Mouse (Mus musculus): ENCODE results near the gene Per1. TPM values are rescaled to one million over a fixed set of nuclear protein-coding genes. Genes with fewer than 3 reads are reported as not detected.
A peak's percentile ranks its signal among the peaks of the same experiment; 100 is the strongest.

Gene Per1
- polyA plus RNA-seq (2012): 1.4 and 1.5 TPM in 2 replicates

GRCm38 (mm10) chr11:69094697-69095429 lies at the start of gene Per1:
Per1 (plus strand) TSS chr11:69095217.
- H3K36me3 ChIP-seq (ENCODE audit: control insufficient read depth): peaks cover 31% of the 10 kb centered on the region
- peak within 1 kb of the TSS; percentile 65 for H3K4me3 ChIP-seq (replicated peaks)
- no peak for TF ChIP-seq GATA1 (IDR thresholded peaks at IDR 0.05; ENCODE audit: low read length)
- no peak for TF ChIP-seq TAL1 (IDR thresholded peaks at IDR 0.05; ENCODE audit: low read length)
- no peaks in the 10 kb centered on the region for H3K9me3 ChIP-seq (ENCODE audit: control insufficient read depth, low read length)
- peaks cover 92% of the 10 kb centered on the region for H3K4me1 ChIP-seq (ENCODE audit: control insufficient read depth)
- H3K27me3 ChIP-seq (ENCODE audit: control insufficient read depth): no peaks in the 10 kb centered on the region

GRCm38 (mm10) chr11:69045531-69046394 lies 49.3 kb upstream of the Per1 start, which contains the start of gene Aurkb:
Aurkb (plus strand) TSS chr11:69045647.
- no peaks in the 10 kb centered on the region for H3K27me3 ChIP-seq (ENCODE audit: control insufficient read depth)
- H3K36me3 ChIP-seq (ENCODE audit: control insufficient read depth): peaks cover 45% of the 10 kb centered on the region
- peaks cover 64% of the 10 kb centered on the region for H3K4me1 ChIP-seq (ENCODE audit: control insufficient read depth)
- H3K9me3 ChIP-seq (ENCODE audit: control insufficient read depth, low read length): no peaks in the 10 kb centered on the region
- H3K4me3 ChIP-seq (replicated peaks): peak within 1 kb of the TSS; percentile 74
- TF ChIP-seq GATA1 (IDR thresholded peaks at IDR 0.05; ENCODE audit: low read length) (no peak), TAL1 (IDR thresholded peaks at IDR 0.05; ENCODE audit: low read length) (no peak)

- Histone ChIP-seq H3K4me1 (ENCODE audit: control insufficient read depth) (peaks cover 61% of the 10 kb centered on the region), H3K4me3 (replicated peaks) (peak overlapping the region; percentile 74), H3K27me3 (ENCODE audit: control insufficient read depth) (no peaks in the 10 kb centered on the region), H3K9me3 (ENCODE audit: control insufficient read depth, low read length) (no peaks in the 10 kb centered on the region), H3K36me3 (ENCODE audit: control insufficient read depth) (peaks cover 51% of the 10 kb centered on the region)
- TF ChIP-seq TAL1 (IDR thresholded peaks at IDR 0.05; ENCODE audit: low read length) (no peak), GATA1 (IDR thresholded peaks at IDR 0.05; ENCODE audit: low read length) (no peak)
Observed at GRCm38 (mm10) chr11:69046395-69046774, 48.6 kb upstream of the Per1 start.

GRCm38 (mm10) chr11:69047592-69047991 lies 47.4 kb upstream of the Per1 start:
- peak overlapping the region; percentile 74 for H3K4me3 ChIP-seq (replicated peaks)
- peaks cover 63% of the 10 kb centered on the region for H3K36me3 ChIP-seq (ENCODE audit: control insufficient read depth)
- no peaks in the 10 kb centered on the region for H3K9me3 ChIP-seq (ENCODE audit: control insufficient read depth, low read length)
- no peak for TF ChIP-seq GATA1 (IDR thresholded peaks at IDR 0.05; ENCODE audit: low read length)
- TF ChIP-seq TAL1 (IDR thresholded peaks at IDR 0.05; ENCODE audit: low read length): no peak
- peaks cover 58% of the 10 kb centered on the region for H3K4me1 ChIP-seq (ENCODE audit: control insufficient read depth)
- H3K27me3 ChIP-seq (ENCODE audit: control insufficient read depth): no peaks in the 10 kb centered on the region

GRCm38 (mm10) chr11:69048151-69048550 lies 46.9 kb upstream of the Per1 start:
- TF ChIP-seq TAL1 (IDR thresholded peaks at IDR 0.05; ENCODE audit: low read length): no peak
- TF ChIP-seq GATA1 (IDR thresholded peaks at IDR 0.05; ENCODE audit: low read length): no peak
- peak overlapping the region; percentile 74 for H3K4me3 ChIP-seq (replicated peaks)
- H3K4me1 ChIP-seq (ENCODE audit: control insufficient read depth): peaks cover 61% of the 10 kb centered on the region
- H3K9me3 ChIP-seq (ENCODE audit: control insufficient read depth, low read length): no peaks in the 10 kb centered on the region
- no peaks in the 10 kb centered on the region for H3K27me3 ChIP-seq (ENCODE audit: control insufficient read depth)
- H3K36me3 ChIP-seq (ENCODE audit: control insufficient read depth): peaks cover 69% of the 10 kb centered on the region

GRCm38 (mm10) chr11:69050748-69051147 lies 44.3 kb upstream of the Per1 start:
- Histone ChIP-seq H3K4me3 (replicated peaks) (no peak overlapping the region), H3K4me1 (ENCODE audit: control insufficient read depth) (peaks cover 56% of the 10 kb centered on the region), H3K9me3 (ENCODE audit: control insufficient read depth, low read length) (no peaks in the 10 kb centered on the region), H3K36me3 (ENCODE audit: control insufficient read depth) (peaks cover 89% of the 10 kb centered on the region), H3K27me3 (ENCODE audit: control insufficient read depth) (no peaks in the 10 kb centered on the region)
- TF ChIP-seq GATA1 (IDR thresholded peaks at IDR 0.05; ENCODE audit: low read length): no peak
- no peak for TF ChIP-seq TAL1 (IDR thresholded peaks at IDR 0.05; ENCODE audit: low read length)

GRCm38 (mm10) chr11:69051771-69052170 lies 43.2 kb upstream of the Per1 start:
- no peaks in the 10 kb centered on the region for H3K27me3 ChIP-seq (ENCODE audit: control insufficient read depth)
- TF ChIP-seq TAL1 (IDR thresholded peaks at IDR 0.05; ENCODE audit: low read length) (no peak), GATA1 (IDR thresholded peaks at IDR 0.05; ENCODE audit: low read length) (no peak)
- no peaks in the 10 kb centered on the region for H3K9me3 ChIP-seq (ENCODE audit: control insufficient read depth, low read length)
- peaks cover 84% of the 10 kb centered on the region for H3K36me3 ChIP-seq (ENCODE audit: control insufficient read depth)
- peaks cover 52% of the 10 kb centered on the region for H3K4me1 ChIP-seq (ENCODE audit: control insufficient read depth)
- no peak overlapping the region for H3K4me3 ChIP-seq (replicated peaks)

- TF ChIP-seq GATA1 (IDR thresholded peaks at IDR 0.05; ENCODE audit: low read length): no peak
- no peak for TF ChIP-seq TAL1 (IDR thresholded peaks at IDR 0.05; ENCODE audit: low read length)
- Histone ChIP-seq H3K9me3 (ENCODE audit: control insufficient read depth, low read length) (no peaks in the 10 kb centered on the region), H3K4me1 (ENCODE audit: control insufficient read depth) (peaks cover 44% of the 10 kb centered on the region), H3K27me3 (ENCODE audit: control insufficient read depth) (no peaks in the 10 kb centered on the region), H3K36me3 (ENCODE audit: control insufficient read depth) (peaks cover 73% of the 10 kb centered on the region), H3K4me3 (replicated peaks) (no peak overlapping the region)
Observed at GRCm38 (mm10) chr11:69052824-69053421, 42.1 kb upstream of the Per1 start.

- Histone ChIP-seq H3K36me3 (ENCODE audit: control insufficient read depth) (peaks cover 63% of the 10 kb centered on the region), H3K4me1 (ENCODE audit: control insufficient read depth) (peaks cover 44% of the 10 kb centered on the region), H3K4me3 (replicated peaks) (no peak overlapping the region), H3K9me3 (ENCODE audit: control insufficient read depth, low read length) (no peaks in the 10 kb centered on the region), H3K27me3 (ENCODE audit: control insufficient read depth) (no peaks in the 10 kb centered on the region)
- TF ChIP-seq TAL1 (IDR thresholded peaks at IDR 0.05; ENCODE audit: low read length) (no peak), GATA1 (IDR thresholded peaks at IDR 0.05; ENCODE audit: low read length) (no peak)
Observed at GRCm38 (mm10) chr11:69053848-69054247, 41.2 kb upstream of the Per1 start.

Data from erythroblast, embryonic 14.5 days (primary cell).